Mouse (Mus musculus): ENCODE data around the gene Zdhhc7. TPM values are rescaled to one million over a fixed set of nuclear protein-coding genes. Genes with fewer than 3 reads are reported as not detected.
A peak's percentile ranks its signal among the peaks of the same experiment; 100 is the strongest.

The Zdhhc7 gene
- polyA plus RNA-seq, 1 experiment, result 39.3 TPM

GRCm38 (mm10) chr8:120079361-120079760 is 21.9 kb downstream of the Zdhhc7 start:
- WGBS, result 59% methylated on average over 5 of the region's 5 CpGs
- Histone ChIP-seq H3K27ac (ENCODE audit: insufficient read depth, low read length) (no peak overlapping the region), H3K4me3 (replicated peaks; ENCODE audit: insufficient read depth, low read depth, low read length) (no peak overlapping the region), H3K27me3 (ENCODE audit: control insufficient read depth, insufficient read depth, low read length) (no peaks in the 10 kb centered on the region), H3K4me1 (ENCODE audit: control insufficient read depth, insufficient read depth, low read length) (peaks cover 6% of the 10 kb centered on the region)
- no peak for TF ChIP-seq CTCF (IDR thresholded peaks at IDR 0.05; ENCODE audit: borderline replicate concordance, insufficient read depth, low read depth, low read length)
- TF ChIP-seq POLR2A (IDR thresholded peaks at IDR 0.05; ENCODE audit: borderline replicate concordance, insufficient read depth, low read length), result no peak
- no peak for DNase-seq

DNA sequence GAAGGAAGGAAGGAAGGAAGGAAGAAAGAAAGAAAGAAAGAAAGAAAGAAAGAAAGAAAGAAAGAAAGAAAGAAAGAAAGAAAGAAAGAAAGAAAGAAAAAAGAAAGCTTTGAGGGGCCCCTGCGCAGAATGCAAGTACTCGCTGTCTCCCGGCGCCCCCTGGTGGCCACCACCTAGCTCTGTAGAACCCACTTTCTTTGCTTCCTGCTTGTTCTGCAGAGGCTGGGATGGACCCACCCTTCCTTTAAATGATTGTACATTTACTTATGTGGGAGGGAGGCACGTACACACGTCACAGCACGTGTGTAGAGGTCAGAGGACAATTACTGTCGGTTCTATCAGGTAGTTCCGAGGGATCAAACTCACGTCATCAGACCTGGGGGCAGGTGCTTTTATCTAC is 23.2 kb downstream of the Zdhhc7 start:
- 17% methylated on average over 10 of the region's 10 CpGs for WGBS
- H3K27ac ChIP-seq (ENCODE audit: insufficient read depth, low read length), result no peak overlapping the region
- H3K4me1 ChIP-seq (ENCODE audit: control insufficient read depth, insufficient read depth, low read length), result peaks cover 6% of the 10 kb centered on the region
- H3K27me3 ChIP-seq (ENCODE audit: control insufficient read depth, insufficient read depth, low read length), result no peaks in the 10 kb centered on the region
- H3K4me3 ChIP-seq (replicated peaks; ENCODE audit: insufficient read depth, low read depth, low read length), result no peak overlapping the region
- TF ChIP-seq CTCF (IDR thresholded peaks at IDR 0.05; ENCODE audit: borderline replicate concordance, insufficient read depth, low read depth, low read length), result peak; percentile 76
- TF ChIP-seq POLR2A (IDR thresholded peaks at IDR 0.05; ENCODE audit: borderline replicate concordance, insufficient read depth, low read length), result no peak
- peak; percentile 69 to 76 for DNase-seq

DNA sequence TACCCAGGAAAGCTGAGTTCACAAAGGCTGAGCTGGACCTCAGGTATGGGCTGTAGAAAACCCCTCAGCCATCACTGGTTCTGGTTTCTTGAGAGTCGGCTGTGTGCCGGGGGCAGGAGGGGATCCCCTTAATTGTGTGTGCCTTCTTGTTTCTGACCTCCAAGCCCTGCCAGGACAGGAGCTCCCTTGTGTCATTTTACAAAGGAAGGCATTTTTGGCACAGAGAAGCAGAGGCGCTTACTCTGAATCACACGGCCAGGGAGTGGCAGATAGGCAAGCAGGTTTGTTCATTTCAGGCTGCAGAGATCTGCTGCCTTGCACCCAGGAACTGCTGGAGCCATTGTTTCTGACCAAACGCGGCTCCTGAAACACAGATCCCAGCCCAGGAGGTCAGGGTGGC is 25.9 kb downstream of the Zdhhc7 start:
- TF ChIP-seq POLR2A (IDR thresholded peaks at IDR 0.05; ENCODE audit: borderline replicate concordance, insufficient read depth, low read length) (no peak), CTCF (IDR thresholded peaks at IDR 0.05; ENCODE audit: borderline replicate concordance, insufficient read depth, low read depth, low read length) (no peak)
- WGBS, result 65% methylated on average over 6 of the region's 6 CpGs
- H3K4me1 ChIP-seq (ENCODE audit: control insufficient read depth, insufficient read depth, low read length), result peaks cover 18% of the 10 kb centered on the region

GRCm38 (mm10) chr8:120074516-120074915 is 26.8 kb downstream of the Zdhhc7 start:
- TF ChIP-seq CTCF (IDR thresholded peaks at IDR 0.05; ENCODE audit: borderline replicate concordance, insufficient read depth, low read depth, low read length), result no peak
- WGBS, result 90% methylated on average over 6 of the region's 6 CpGs
- no peaks in the 10 kb centered on the region for H3K27me3 ChIP-seq (ENCODE audit: control insufficient read depth, insufficient read depth, low read length)

More for the DNA sequence above, 25.9 kb downstream of the Zdhhc7 start:
- Histone ChIP-seq H3K27me3 (ENCODE audit: control insufficient read depth, insufficient read depth, low read length) (no peaks in the 10 kb centered on the region), H3K27ac (ENCODE audit: insufficient read depth, low read length) (no peak overlapping the region), H3K4me3 (replicated peaks; ENCODE audit: insufficient read depth, low read depth, low read length) (no peak overlapping the region)
- DNase-seq, result no peak

DNA sequence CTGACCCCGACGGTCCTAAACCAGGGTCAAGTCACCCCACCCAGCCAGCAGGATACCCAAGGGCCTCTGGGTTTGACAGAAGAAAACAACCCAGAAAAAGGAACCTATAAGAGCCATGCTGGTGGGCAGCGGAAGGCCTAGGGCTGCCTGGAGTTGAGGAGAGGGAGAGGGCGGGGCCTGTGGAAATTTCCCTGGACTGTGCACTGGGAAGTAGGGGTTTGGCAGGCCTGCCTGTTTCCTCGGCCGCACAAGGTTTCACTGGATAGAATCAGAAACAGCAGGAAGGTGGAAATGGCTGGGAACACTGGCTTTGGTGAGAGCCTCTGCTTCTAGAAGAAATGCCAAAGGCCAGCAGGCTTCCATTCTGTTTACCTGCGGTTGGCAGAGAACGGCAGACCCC is 28.5 kb downstream of the Zdhhc7 start:
- TF ChIP-seq CTCF (IDR thresholded peaks at IDR 0.05; ENCODE audit: borderline replicate concordance, insufficient read depth, low read depth, low read length), result no peak
- TF ChIP-seq POLR2A (IDR thresholded peaks at IDR 0.05; ENCODE audit: borderline replicate concordance, insufficient read depth, low read length), result no peak
- peaks cover 27% of the 10 kb centered on the region for H3K4me1 ChIP-seq (ENCODE audit: control insufficient read depth, insufficient read depth, low read length)
- H3K27ac ChIP-seq (ENCODE audit: insufficient read depth, low read length), result no peak overlapping the region

More at GRCm38 (mm10) chr8:120074516-120074915, 26.8 kb downstream of the Zdhhc7 start:
- Histone ChIP-seq H3K4me3 (replicated peaks; ENCODE audit: insufficient read depth, low read depth, low read length) (no peak overlapping the region), H3K27ac (ENCODE audit: insufficient read depth, low read length) (no peak overlapping the region), H3K4me1 (ENCODE audit: control insufficient read depth, insufficient read depth, low read length) (peaks cover 18% of the 10 kb centered on the region)
- no peak for DNase-seq

GRCm38 (mm10) chr8:120072259-120072658 is 29.0 kb downstream of the Zdhhc7 start:
- peak; percentile 79 to 90 for DNase-seq
- H3K4me3 ChIP-seq (replicated peaks; ENCODE audit: insufficient read depth, low read depth, low read length), result no peak overlapping the region
- peak overlapping the region; percentile 9 for H3K27ac ChIP-seq (ENCODE audit: insufficient read depth, low read length)
- no peaks in the 10 kb centered on the region for H3K27me3 ChIP-seq (ENCODE audit: control insufficient read depth, insufficient read depth, low read length)
- H3K4me1 ChIP-seq (ENCODE audit: control insufficient read depth, insufficient read depth, low read length), result peaks cover 29% of the 10 kb centered on the region
- 19% methylated on average over 9 of the region's 9 CpGs for WGBS
- no peak for TF ChIP-seq POLR2A (IDR thresholded peaks at IDR 0.05; ENCODE audit: borderline replicate concordance, insufficient read depth, low read length)
- no peak for TF ChIP-seq CTCF (IDR thresholded peaks at IDR 0.05; ENCODE audit: borderline replicate concordance, insufficient read depth, low read depth, low read length)

More for the DNA sequence above, 28.5 kb downstream of the Zdhhc7 start:
- WGBS, result 54% methylated on average over 8 of the region's 8 CpGs
- no peaks in the 10 kb centered on the region for H3K27me3 ChIP-seq (ENCODE audit: control insufficient read depth, insufficient read depth, low read length)
- peak in 1 of 2 experiments; percentile 49 for DNase-seq
- no peak overlapping the region for H3K4me3 ChIP-seq (replicated peaks; ENCODE audit: insufficient read depth, low read depth, low read length)

DNA sequence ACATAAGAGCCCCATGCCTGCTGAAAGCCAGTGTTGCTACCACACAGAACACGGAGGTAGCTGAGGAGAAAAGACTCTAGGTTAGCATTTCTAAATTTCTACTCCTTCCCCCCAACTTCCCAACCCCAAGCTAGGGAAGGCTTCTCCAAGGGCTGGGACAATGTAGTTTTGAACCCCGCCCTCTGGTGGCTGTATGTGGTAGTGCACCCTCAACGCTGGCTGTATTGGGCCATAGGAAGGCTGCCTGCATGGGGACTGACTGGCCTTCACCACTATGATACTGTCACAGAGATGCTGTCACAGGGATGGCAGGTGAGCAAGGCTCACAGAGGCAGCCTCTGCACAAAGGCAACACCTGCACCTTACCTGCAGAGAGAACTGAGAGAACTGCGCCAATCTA is 29.6 kb downstream of the Zdhhc7 start:
- DNase-seq, result peak; percentile 79 to 89
- Histone ChIP-seq H3K4me3 (replicated peaks; ENCODE audit: insufficient read depth, low read depth, low read length) (no peak overlapping the region), H3K27me3 (ENCODE audit: control insufficient read depth, insufficient read depth, low read length) (no peaks in the 10 kb centered on the region), H3K4me1 (ENCODE audit: control insufficient read depth, insufficient read depth, low read length) (peaks cover 29% of the 10 kb centered on the region), H3K27ac (ENCODE audit: insufficient read depth, low read length) (peak overlapping the region; percentile 9)
- peak; percentile 94 for TF ChIP-seq CTCF (IDR thresholded peaks at IDR 0.05; ENCODE audit: borderline replicate concordance, insufficient read depth, low read depth, low read length)
- TF ChIP-seq POLR2A (IDR thresholded peaks at IDR 0.05; ENCODE audit: borderline replicate concordance, insufficient read depth, low read length), result no peak
- WGBS, result 22% methylated on average over 4 of the region's 4 CpGs

DNA sequence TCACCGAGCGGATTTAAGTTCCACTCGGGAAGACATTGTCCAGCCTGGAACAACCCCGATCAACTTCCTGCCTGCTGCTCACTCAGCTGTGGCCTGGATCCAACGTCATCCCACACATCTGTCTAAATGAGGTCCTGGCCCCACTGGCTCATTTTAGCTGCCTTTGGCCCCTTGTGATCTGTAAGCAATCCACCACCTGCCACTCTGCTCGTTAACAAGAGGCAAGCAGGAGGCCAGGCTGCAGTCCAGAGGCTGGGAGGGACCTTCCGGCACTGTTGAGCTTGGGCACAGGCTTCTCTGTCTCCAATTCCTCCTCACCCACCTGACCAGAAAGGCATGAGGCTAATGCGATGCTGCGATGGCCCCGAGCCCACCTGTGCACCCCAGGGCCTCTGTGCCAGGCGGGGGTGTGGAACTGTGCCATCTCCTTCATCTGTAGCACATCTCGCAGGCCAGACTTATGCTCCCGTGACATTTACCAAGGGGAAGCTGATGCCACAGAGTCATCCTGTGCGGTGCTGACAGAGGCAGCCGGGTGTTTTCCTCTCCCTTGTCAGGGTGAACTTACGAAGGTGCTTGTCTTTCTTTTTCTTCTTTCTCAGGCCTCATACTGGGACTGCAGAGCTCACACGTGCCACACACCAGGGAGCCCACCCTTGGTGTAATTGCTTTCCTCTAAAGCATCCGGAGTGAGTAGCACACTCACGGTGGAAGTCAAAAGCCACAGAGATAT is 33.2 kb downstream of the Zdhhc7 start:
- TF ChIP-seq POLR2A (IDR thresholded peaks at IDR 0.05; ENCODE audit: borderline replicate concordance, insufficient read depth, low read length) (no peak), CTCF (IDR thresholded peaks at IDR 0.05; ENCODE audit: borderline replicate concordance, insufficient read depth, low read depth, low read length) (no peak)
- DNase-seq, result peak; percentile 70 to 73
- H3K4me1 ChIP-seq (ENCODE audit: control insufficient read depth, insufficient read depth, low read length), result peaks cover 28% of the 10 kb centered on the region
- H3K4me3 ChIP-seq (replicated peaks; ENCODE audit: insufficient read depth, low read depth, low read length), result no peak overlapping the region
- WGBS, result 11% methylated on average over 19 of the region's 19 CpGs
- no peaks in the 10 kb centered on the region for H3K27me3 ChIP-seq (ENCODE audit: control insufficient read depth, insufficient read depth, low read length)
- no peak overlapping the region for H3K27ac ChIP-seq (ENCODE audit: insufficient read depth, low read length)
